Mouse (Mus musculus) MEL-GATA-1-ER (cell line): ENCODE results near the gene Trp53i11.

Source experiments
- DNase-seq: peaks from one replicate; pipeline ENCODE4 v3.0.0-alpha.2; 2012; ENCODE audit warnings: low read depth; ENCODE audit errors: extremely low read depth

Trp53i11 gene

DNA sequence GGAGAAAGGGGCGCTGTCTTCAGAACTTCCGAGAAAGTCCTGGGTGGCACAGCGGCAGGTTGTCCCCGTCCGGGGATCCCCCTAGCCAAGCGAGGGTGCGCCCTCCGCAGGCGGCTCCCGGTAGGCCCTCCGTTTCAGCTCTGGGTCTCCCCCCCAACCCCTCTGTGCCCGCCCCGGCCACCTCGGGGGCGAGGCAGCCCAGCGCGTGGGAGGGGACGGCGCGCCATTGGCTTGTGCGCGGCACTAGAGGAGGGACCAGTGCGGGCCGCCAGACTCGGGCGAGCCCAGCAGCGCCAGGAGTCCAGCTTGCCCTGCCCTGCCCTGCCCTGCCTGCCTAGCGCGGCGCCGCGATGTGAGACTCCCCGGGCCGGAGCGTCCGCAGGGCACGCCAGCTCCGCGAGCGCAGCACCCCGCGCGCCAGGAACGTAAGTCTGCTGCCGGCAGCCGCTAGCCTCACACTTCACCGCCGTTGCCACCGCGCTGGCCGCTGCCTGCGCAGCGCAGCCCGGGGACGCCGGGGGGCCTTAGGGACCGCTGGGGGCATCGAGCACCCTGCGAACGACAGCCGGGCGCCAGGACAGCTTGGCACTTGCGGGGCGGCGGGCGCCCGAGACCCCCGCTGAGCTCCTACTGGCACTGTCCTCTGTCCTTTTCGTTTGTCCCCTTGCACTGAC lies at the start of gene Trp53i11:
Trp53i11 (plus strand) TSS at position 226 of the 674 bp plus-strand sequence.
- no peak for DNase-seq

DNA sequence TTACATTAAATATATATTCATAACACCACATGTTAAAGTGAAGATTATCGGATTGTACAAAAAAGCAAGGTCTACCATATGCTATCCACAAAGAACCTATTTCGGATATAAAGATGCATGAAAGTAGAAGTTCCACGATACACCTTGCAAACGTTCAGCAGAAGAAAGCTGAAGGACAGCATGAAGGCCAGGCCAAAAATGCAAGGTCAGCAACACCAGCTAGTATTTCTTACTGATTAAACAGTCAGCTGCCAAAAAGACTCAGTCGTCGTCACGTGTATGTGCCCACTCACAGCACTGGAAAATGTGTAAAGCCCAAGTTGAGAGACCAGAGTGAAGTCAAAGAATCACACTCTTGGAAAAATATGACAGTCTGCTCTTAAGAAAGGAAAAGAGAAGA lies 47.9 kb upstream of the Trp53i11 start:
- DNase-seq, result no peak

DNA sequence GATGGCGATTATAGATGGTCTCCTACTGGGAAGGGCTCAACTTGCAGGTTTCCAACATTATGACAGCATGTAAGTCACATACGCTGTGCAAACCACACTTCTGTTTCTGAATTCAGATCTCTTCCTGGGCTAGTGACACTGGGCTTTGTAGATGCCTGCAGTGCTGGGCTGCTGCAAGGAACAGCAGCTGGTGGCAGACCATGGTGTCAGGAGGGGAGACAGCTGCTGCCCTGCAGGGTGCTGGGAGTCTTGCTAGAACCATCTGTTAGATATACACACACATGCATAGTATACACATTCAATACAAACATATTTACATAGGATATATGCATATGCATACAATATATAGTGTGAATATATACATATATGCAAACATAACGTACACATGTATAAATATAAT lies 46.0 kb upstream of the Trp53i11 start:
- no peak for DNase-seq

GRCm38 (mm10) chr2:93142616-93143015 lies 44.7 kb upstream of the Trp53i11 start:
- DNase-seq, result no peak

DNA sequence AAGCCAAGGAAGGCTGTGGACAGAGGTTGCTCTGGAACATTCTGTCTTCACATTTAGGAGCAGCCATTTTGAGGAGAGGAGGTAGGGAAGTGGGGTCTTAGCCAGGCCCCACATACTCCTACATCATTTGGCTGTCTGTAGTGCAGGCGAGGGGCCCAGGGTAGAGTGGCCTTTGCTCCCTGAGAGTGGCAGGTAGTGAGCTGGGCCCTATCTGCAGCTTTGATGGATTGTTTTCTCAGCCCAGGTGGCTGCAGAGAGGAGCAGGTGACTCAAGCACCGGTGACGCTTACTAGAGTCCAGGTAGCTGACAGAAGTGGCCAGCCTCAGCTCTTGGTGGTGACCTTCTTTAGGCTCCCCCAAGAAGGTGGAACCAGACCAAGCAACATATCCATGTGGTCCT lies 43.2 kb upstream of the Trp53i11 start:
- no peak for DNase-seq

- no peak for DNase-seq
These were observed 37.3 kb upstream of the Trp53i11 start for GRCm38 (mm10) chr2:93150009-93150408.

GRCm38 (mm10) chr2:93150673-93151450 lies 36.5 kb upstream of the Trp53i11 start:
- no peak for DNase-seq

GRCm38 (mm10) chr2:93152191-93152601 lies 35.2 kb upstream of the Trp53i11 start:
- DNase-seq, result no peak

- no peak for DNase-seq
These were observed 34.4 kb upstream of the Trp53i11 start for GRCm38 (mm10) chr2:93152883-93153491.

- no peak for DNase-seq
These were observed 33.5 kb upstream of the Trp53i11 start for GRCm38 (mm10) chr2:93153833-93154232.

- no peak for DNase-seq
These were observed 32.8 kb upstream of the Trp53i11 start for GRCm38 (mm10) chr2:93154486-93155032.

GRCm38 (mm10) chr2:93160467-93161035 lies 26.8 kb upstream of the Trp53i11 start:
- DNase-seq, result no peak

- DNase-seq, result peak; percentile 73
These were observed 25.3 kb upstream of the Trp53i11 start for GRCm38 (mm10) chr2:93161914-93162664.

- no peak for DNase-seq
These were observed 24.6 kb upstream of the Trp53i11 start for GRCm38 (mm10) chr2:93162791-93163190.

DNA sequence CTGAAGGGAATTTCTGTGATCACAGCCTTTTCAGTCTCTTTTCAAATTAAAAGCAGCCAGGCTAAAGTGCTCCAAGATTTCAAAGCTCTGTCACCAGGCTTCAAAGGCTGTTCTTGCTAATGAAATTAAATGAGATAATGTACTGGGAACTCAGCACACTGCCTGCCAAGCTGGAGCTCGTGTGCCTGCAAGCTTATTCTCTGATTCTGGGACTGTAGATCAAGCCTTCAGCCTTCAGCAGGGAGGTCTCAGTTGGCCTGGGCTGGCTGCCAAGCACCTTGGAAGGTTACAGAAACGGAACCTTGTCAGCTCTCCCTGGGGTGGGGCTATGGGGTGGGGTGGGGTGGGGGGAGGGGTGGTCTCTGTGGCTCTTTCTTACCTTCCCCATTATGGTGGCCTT lies 24.0 kb upstream of the Trp53i11 start:
- DNase-seq, result peak; percentile 85

- no peak for DNase-seq
These were observed 23.5 kb upstream of the Trp53i11 start for GRCm38 (mm10) chr2:93163750-93164335.

GRCm38 (mm10) chr2:93166295-93166694 lies 21.1 kb upstream of the Trp53i11 start:
- DNase-seq, result no peak

- peak; percentile 47 for DNase-seq
These were observed 20.5 kb upstream of the Trp53i11 start for GRCm38 (mm10) chr2:93166734-93167406.

- DNase-seq, result no peak
These were observed 17.0 kb upstream of the Trp53i11 start for GRCm38 (mm10) chr2:93170156-93170844.

GRCm38 (mm10) chr2:93170845-93171200 lies 16.5 kb upstream of the Trp53i11 start:
- DNase-seq, result no peak
